Mouse (Mus musculus): ENCODE data around the gene Apobec2.

DNA sequence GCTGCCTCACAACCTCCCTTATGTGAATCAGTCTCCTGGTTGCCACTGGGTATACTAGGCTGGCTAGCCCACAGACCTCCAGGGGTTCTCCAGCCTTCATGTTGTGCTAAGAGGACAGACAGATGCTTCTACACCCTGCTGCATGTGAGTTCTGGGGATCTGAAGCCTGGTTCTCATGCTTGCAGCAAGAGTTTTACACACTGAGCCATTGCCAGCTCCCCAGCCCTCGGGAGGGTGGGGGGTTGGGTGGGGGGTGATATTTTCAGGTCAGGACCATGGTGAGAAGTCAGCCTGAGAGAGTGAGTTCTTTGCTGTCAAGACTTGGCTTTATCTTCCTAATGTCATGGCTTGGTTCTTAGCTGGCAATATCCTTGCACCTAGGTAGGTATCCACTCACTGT, 13.9 kb downstream of the Apobec2 start:
- TF ChIP-seq CTCF (IDR thresholded peaks at IDR 0.05; ENCODE audit: extremely low read depth, insufficient read length, insufficient replicate concordance, low read depth, low read length) = no peak
- no peak for TF ChIP-seq POLR2A (IDR thresholded peaks at IDR 0.05; ENCODE audit: low read depth, low read length)
